Mouse (Mus musculus): ENCODE results near the gene Ccr6.

- no peak for TF ChIP-seq POLR2A (IDR thresholded peaks at IDR 0.05; ENCODE audit: extremely low read depth, insufficient read depth, low read length)
- TF ChIP-seq CTCF (IDR thresholded peaks at IDR 0.05; ENCODE audit: low read depth, low read length), result no peak
These were observed 15.9 kb downstream of the Ccr6 start for GRCm38 (mm10) chr17:8251704-8252103.
